Mouse (Mus musculus): ENCODE data around the gene Ifna5. TPM values are rescaled to one million over a fixed set of nuclear protein-coding genes. Genes with fewer than 3 reads are reported as not detected.

The Ifna5 gene
- polyA plus RNA-seq, 1 experiment from 2014 or later: not detected

GRCm38 (mm10) chr4:88840058-88840457 is 4.7 kb downstream of the Ifna5 start:
- Histone ChIP-seq H3K9me3 (replicated peaks; ENCODE audit: low read length) (no peaks in the 10 kb centered on the region), H3K27me3 (ENCODE audit: insufficient read depth, low read length) (0 out of 2 replicates have a peak, but pooled peaks cover 3% of the 10 kb centered on the region), H3K36me3 (ENCODE audit: insufficient read depth, low read length) (no peaks in the 10 kb centered on the region), H3K4me1 (replicated peaks; ENCODE audit: insufficient read depth, low read length) (no peaks in the 10 kb centered on the region), H3K4me3 (replicated peaks; ENCODE audit: low read depth, low read length) (no peak overlapping the region), H3K4me2 (ENCODE audit: low read length) (no peak overlapping the region), H3K9ac (ENCODE audit: low read depth, low read length) (no peak overlapping the region), H3K27ac (no peak overlapping the region)
- no peak for DNase-seq (ENCODE audit: low spot score)
- TF ChIP-seq CTCF (IDR thresholded peaks at IDR 0.05; ENCODE audit: low read depth): no peak
- no peak for ATAC-seq (replicated peaks; ENCODE audit: low FRiP score, low read depth)
- 66% methylated on average over 3 of the region's 3 CpGs for WGBS

GRCm38 (mm10) chr4:88841438-88841911 is 6.2 kb downstream of the Ifna5 start, which contains the start of gene Ifna4:
Gene Ifna4 (plus strand): TSS chr4:88841861.
- no peak within 1 kb of the TSS for H3K4me2 ChIP-seq (ENCODE audit: low read length)
- no peak within 1 kb of the TSS for H3K9ac ChIP-seq (ENCODE audit: low read depth, low read length)
- no peak within 1 kb of the TSS for H3K4me3 ChIP-seq (replicated peaks; ENCODE audit: low read depth, low read length)
- no peak for ATAC-seq (replicated peaks; ENCODE audit: low FRiP score, low read depth)
- 0 out of 2 replicates have a peak, but pooled peaks cover 3% of the 10 kb centered on the region for H3K27me3 ChIP-seq (ENCODE audit: insufficient read depth, low read length)
- no peak within 1 kb of the TSS for H3K27ac ChIP-seq
- no peak for DNase-seq (ENCODE audit: low spot score)
- H3K36me3 ChIP-seq (ENCODE audit: insufficient read depth, low read length): no peaks in the 10 kb centered on the region
- TF ChIP-seq CTCF (IDR thresholded peaks at IDR 0.05; ENCODE audit: low read depth): no peak
- WGBS: 75% methylated on average over 2 of the region's 2 CpGs
- no peaks in the 10 kb centered on the region for H3K4me1 ChIP-seq (replicated peaks; ENCODE audit: insufficient read depth, low read length)
- H3K9me3 ChIP-seq (replicated peaks; ENCODE audit: low read length): no peaks in the 10 kb centered on the region

GRCm38 (mm10) chr4:88845334-88845733 is 10.0 kb downstream of the Ifna5 start:
- Histone ChIP-seq H3K9me3 (replicated peaks; ENCODE audit: low read length) (no peaks in the 10 kb centered on the region), H3K9ac (ENCODE audit: low read depth, low read length) (no peak overlapping the region), H3K27me3 (ENCODE audit: insufficient read depth, low read length) (0 out of 2 replicates have a peak, but pooled peaks cover 3% of the 10 kb centered on the region), H3K4me1 (replicated peaks; ENCODE audit: insufficient read depth, low read length) (no peaks in the 10 kb centered on the region), H3K27ac (no peak overlapping the region), H3K4me2 (ENCODE audit: low read length) (no peak overlapping the region), H3K36me3 (ENCODE audit: insufficient read depth, low read length) (no peaks in the 10 kb centered on the region), H3K4me3 (replicated peaks; ENCODE audit: low read depth, low read length) (no peak overlapping the region)
- 60% methylated on average over 2 of the region's 2 CpGs for WGBS
- ATAC-seq (replicated peaks; ENCODE audit: low FRiP score, low read depth): no peak
- TF ChIP-seq CTCF (IDR thresholded peaks at IDR 0.05; ENCODE audit: low read depth): peak; percentile 40
- DNase-seq (ENCODE audit: low spot score): no peak

DNA sequence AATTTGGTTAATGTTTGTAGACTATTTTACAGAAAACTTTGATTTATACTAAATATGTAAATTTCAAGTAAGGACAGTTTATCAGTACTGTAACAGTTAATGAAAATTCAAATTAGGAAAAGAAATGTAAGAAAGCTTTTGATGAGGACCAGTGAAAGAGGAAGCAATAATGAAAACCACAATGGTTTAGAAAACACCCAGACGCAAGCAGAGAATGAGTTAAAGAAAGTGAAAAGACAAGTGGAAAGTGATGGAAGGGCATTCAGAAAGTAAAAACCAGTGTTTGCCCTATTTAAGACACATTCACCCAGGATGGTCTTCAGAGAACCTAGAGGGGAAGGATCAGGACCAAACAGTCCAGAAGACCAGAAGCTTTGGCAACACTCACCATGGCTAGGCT is 14.4 kb downstream of the Ifna5 start, which contains the start of gene Ifna1:
Gene Ifna1, plus strand, starts transcription at position 390 of the 400 bp plus-strand sequence.
- TF ChIP-seq CTCF (IDR thresholded peaks at IDR 0.05; ENCODE audit: low read depth): no peak
- ATAC-seq (replicated peaks; ENCODE audit: low FRiP score, low read depth) (no peak), DNase-seq (ENCODE audit: low spot score) (no peak)
- Histone ChIP-seq H3K27me3 (ENCODE audit: insufficient read depth, low read length) (no peaks in the 10 kb centered on the region), H3K4me1 (replicated peaks; ENCODE audit: insufficient read depth, low read length) (no peaks in the 10 kb centered on the region), H3K36me3 (ENCODE audit: insufficient read depth, low read length) (no peaks in the 10 kb centered on the region), H3K9me3 (replicated peaks; ENCODE audit: low read length) (no peaks in the 10 kb centered on the region), H3K9ac (ENCODE audit: low read depth, low read length) (no peak within 1 kb of the TSS), H3K27ac (no peak within 1 kb of the TSS), H3K4me3 (replicated peaks; ENCODE audit: low read depth, low read length) (no peak within 1 kb of the TSS), H3K4me2 (ENCODE audit: low read length) (no peak within 1 kb of the TSS)
- WGBS: 76% methylated on average over 1 of the region's 1 CpGs

GRCm38 (mm10) chr4:88851026-88851763 is 15.9 kb downstream of the Ifna5 start:
- DNase-seq (ENCODE audit: low spot score): no peak
- no peak for TF ChIP-seq CTCF (IDR thresholded peaks at IDR 0.05; ENCODE audit: low read depth)

DNA sequence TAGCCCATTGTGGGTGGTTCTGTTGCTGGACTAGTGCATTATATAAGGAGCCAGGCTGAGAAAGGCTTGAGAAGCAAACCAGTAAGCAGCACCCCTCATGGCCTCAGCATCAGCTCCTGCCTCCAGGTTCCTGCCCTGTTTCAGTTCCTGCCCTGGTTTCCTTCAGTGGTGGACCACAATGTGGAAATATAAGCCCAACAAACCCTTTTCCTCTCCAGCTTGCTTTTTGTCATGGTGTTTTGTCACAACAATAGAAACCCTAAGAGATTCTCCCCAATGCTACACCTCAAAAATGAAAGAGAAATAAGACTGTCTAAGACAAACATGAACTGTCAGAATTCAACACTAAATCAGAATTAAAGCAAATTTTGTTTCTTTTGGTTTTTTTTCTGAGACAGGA is 23.9 kb downstream of the Ifna5 start:
- H3K4me2 ChIP-seq (ENCODE audit: low read length): no peak overlapping the region
- H3K27ac ChIP-seq: no peak overlapping the region
- ATAC-seq (replicated peaks; ENCODE audit: low FRiP score, low read depth) (no peak), DNase-seq (ENCODE audit: low spot score) (no peak)
- no peak for TF ChIP-seq CTCF (IDR thresholded peaks at IDR 0.05; ENCODE audit: low read depth)
- H3K4me3 ChIP-seq (replicated peaks; ENCODE audit: low read depth, low read length): no peak overlapping the region
- H3K36me3 ChIP-seq (ENCODE audit: insufficient read depth, low read length): no peaks in the 10 kb centered on the region
- H3K9ac ChIP-seq (ENCODE audit: low read depth, low read length): no peak overlapping the region
- H3K4me1 ChIP-seq (replicated peaks; ENCODE audit: insufficient read depth, low read length): no peaks in the 10 kb centered on the region
- no peaks in the 10 kb centered on the region for H3K27me3 ChIP-seq (ENCODE audit: insufficient read depth, low read length)
- no peaks in the 10 kb centered on the region for H3K9me3 ChIP-seq (replicated peaks; ENCODE audit: low read length)

More at GRCm38 (mm10) chr4:88851026-88851763, 15.9 kb downstream of the Ifna5 start:
- Histone ChIP-seq H3K4me3 (replicated peaks; ENCODE audit: low read depth, low read length) (no peak overlapping the region), H3K4me2 (ENCODE audit: low read length) (no peak overlapping the region), H3K9me3 (replicated peaks; ENCODE audit: low read length) (no peaks in the 10 kb centered on the region), H3K9ac (ENCODE audit: low read depth, low read length) (no peak overlapping the region), H3K27me3 (ENCODE audit: insufficient read depth, low read length) (no peaks in the 10 kb centered on the region), H3K4me1 (replicated peaks; ENCODE audit: insufficient read depth, low read length) (no peaks in the 10 kb centered on the region), H3K36me3 (ENCODE audit: insufficient read depth, low read length) (no peaks in the 10 kb centered on the region), H3K27ac (no peak overlapping the region)
- WGBS: 74% methylated on average over 4 of the region's 4 CpGs
- no peak for ATAC-seq (replicated peaks; ENCODE audit: low FRiP score, low read depth)
